9 mouse cellular contexts compared by ENCODE assay signal in genomic region chr19:7306968-7307367, GRCm38 (mm10). TPM values are rescaled to one million over a fixed set of nuclear protein-coding genes. Genes with fewer than 3 reads are reported as not detected.
DNase-seq lines count a peak whose midpoint lies in the region; ATAC-seq and TF ChIP-seq lines count a peak whose summit lies in the region.
"Had no signal": no experiment of that assay in that cellular context is flagged by ENCODE, and none has a peak within 500 bp of the region (broad histone marks: within the 10 kb centered on the region; RNA-seq: fewer than 3 reads in every experiment).

No protein-coding gene starts in this region.

- H3K4me3 ChIP-seq in cerebellum, adult 2 months (replicated peaks; ENCODE audit: insufficient read depth, low read depth, low read length): no peak overlapping the region
- no peak overlapping the region for H3K4me3 ChIP-seq in liver, postnatal 0 days (ENCODE audit: low read depth, low read length)

- no peaks in the 10 kb centered on the region for H3K27me3 ChIP-seq in cerebellum, adult 2 months (ENCODE audit: control insufficient read depth, insufficient read depth, low read length)
- no peaks in the 10 kb centered on the region for H3K27me3 ChIP-seq in liver, postnatal 0 days (ENCODE audit: insufficient read depth, low read length)

- no peaks in the 10 kb centered on the region for H3K9me3 ChIP-seq in liver, postnatal 0 days (ENCODE audit: low read length)

- H3K36me3 ChIP-seq in liver, postnatal 0 days (replicated peaks; ENCODE audit: insufficient read depth, low read length): no peaks in the 10 kb centered on the region

- no peak overlapping the region for H3K9ac ChIP-seq in liver, postnatal 0 days (replicated peaks)
- H3K9ac ChIP-seq: hindbrain, embryonic 14.5 days had no signal

- peak; percentile 27 for ATAC-seq in liver, postnatal 0 days

- WGBS in cerebellum, adult 2 months: 40% methylated on average over 3 of the region's 3 CpGs
- 48% methylated on average over 3 of the region's 3 CpGs for WGBS in liver, postnatal 0 days (ENCODE audit: insufficient replicate concordance)

- peaks cover 60% of the 10 kb centered on the region for H3K4me1 ChIP-seq in cerebellum, adult 2 months (ENCODE audit: control insufficient read depth, insufficient read depth, low read length)
- H3K4me1 ChIP-seq in liver, postnatal 0 days (ENCODE audit: insufficient read depth): peaks cover 76% of the 10 kb centered on the region

- no peak for TF ChIP-seq EP300 in liver, postnatal 0 days (IDR thresholded peaks at IDR 0.05; ENCODE audit: low read depth)

- no peak for TF ChIP-seq POLR2A in cerebellum, adult 2 months (IDR thresholded peaks at IDR 0.05; ENCODE audit: borderline replicate concordance, insufficient read depth, low read length)

- DNase-seq in cerebellum, adult 18-20 months: peak; percentile 22 to 23
- DNase-seq in cerebellum, adult 2 months: no peak
- DNase-seq in 3134 (ENCODE audit: extremely low read depth, insufficient read length, low spot score): peak; percentile 39
- DNase-seq in heart, adult 9 months (ENCODE audit: low spot score in 2 of 2): peak; percentile 50 to 56
- no peak for DNase-seq in liver, postnatal 0 days
- DNase-seq in yolk sac, embryonic 10.5 days (ENCODE audit: low spot score): no peak
- DNase-seq in c-Kit-positive CD71-positive TER-119-positive erythroid progenitor cells, embryonic 14.5 days (ENCODE audit: low spot score): no peak
- no peak for DNase-seq in thymus, postnatal 0 days (ENCODE audit: low spot score)

- H3K4me2 ChIP-seq in liver, postnatal 0 days (ENCODE audit: low read depth, low read length): no peak overlapping the region
- H3K4me2 ChIP-seq: hindbrain, embryonic 14.5 days had no signal

- no peak for TF ChIP-seq CTCF in cerebellum, adult 2 months (IDR thresholded peaks at IDR 0.05; ENCODE audit: borderline replicate concordance, insufficient read depth, low read depth, low read length)
- TF ChIP-seq CTCF in liver, postnatal 0 days (IDR thresholded peaks at IDR 0.05; ENCODE audit: low read depth): 0 out of 2 replicates have a peak, but pooled peaks have one; percentile 4

- H3K27ac ChIP-seq in cerebellum, adult 2 months (ENCODE audit: insufficient read depth, low read length): no peak overlapping the region
- H3K27ac ChIP-seq in liver, postnatal 0 days (ENCODE audit: low read depth): peak overlapping the region; percentile 22; the same call in 1 of the 2 replicates
- H3K27ac ChIP-seq: hindbrain, embryonic 14.5 days had no signal

RNA-seq across cellular contexts. Expression of gene Mark2, which starts 34.7 kb away (rescaled TPM):
- 75.3 and 76.2 TPM in 2 replicates for polyA plus RNA-seq in cerebellum, adult 2 months (2012; rRNA removed)
- polyA plus RNA-seq in liver, postnatal 0 days (2015; fragmentation: Nextera tagmentation; extraction: Ambion mirVana): 11.9 and 12.5 TPM in 2 replicates
- 48.1 and 65.1 TPM in 2 replicates for polyA plus RNA-seq in thymus, postnatal 0 days (2015; fragmentation: Nextera tagmentation; extraction: Ambion mirVana)

RNA-seq across cellular contexts. Expression of gene Rcor2, which starts 39.8 kb away (rescaled TPM):
- polyA plus RNA-seq in cerebellum, adult 2 months (2012; rRNA removed): 8.7 and 9.2 TPM in 2 replicates
- 0.62 and 0.67 TPM in 2 replicates for polyA plus RNA-seq in liver, postnatal 0 days (2015; fragmentation: Nextera tagmentation; extraction: Ambion mirVana)
- polyA plus RNA-seq in thymus, postnatal 0 days (2015; fragmentation: Nextera tagmentation; extraction: Ambion mirVana): 7.3 and 8.1 TPM in 2 replicates

Comparison
In these comparisons a context has a peak if more than half of its experiments do, and no peak if none do; other contexts are left out.
1. DNase-seq: peak in cerebellum, adult 18-20 months (2 of 2), 3134 (single experiment) and heart, adult 9 months (2 of 2); none in cerebellum, adult 2 months (0 of 2), liver, postnatal 0 days (single experiment), yolk sac, embryonic 10.5 days (single experiment), c-Kit-positive CD71-positive TER-119-positive erythroid progenitor cells, embryonic 14.5 days (single experiment) and thymus, postnatal 0 days (single experiment).